Mouse (Mus musculus) induced T-regulatory cell, adult 2 months (primary cell): Measurements from ENCODE around the gene B3gntl1.
A peak's percentile ranks its signal among the peaks of the same experiment; 100 is the strongest.
"Not testable (repeated sequence)": the region's sequence is repeated elsewhere in the genome, so short reads cannot be mapped to it uniquely, and the experiment has no call there.

Source experiments
- DNase-seq: peaks from one replicate; pipeline ENCODE4 v3.0.0-alpha.2; 2012; ENCODE audit warnings: low read depth

B3gntl1 gene

GRCm38 (mm10) chr11:121685491-121686001 is 12.6 kb upstream of the B3gntl1 start:
- no peak for DNase-seq

DNA sequence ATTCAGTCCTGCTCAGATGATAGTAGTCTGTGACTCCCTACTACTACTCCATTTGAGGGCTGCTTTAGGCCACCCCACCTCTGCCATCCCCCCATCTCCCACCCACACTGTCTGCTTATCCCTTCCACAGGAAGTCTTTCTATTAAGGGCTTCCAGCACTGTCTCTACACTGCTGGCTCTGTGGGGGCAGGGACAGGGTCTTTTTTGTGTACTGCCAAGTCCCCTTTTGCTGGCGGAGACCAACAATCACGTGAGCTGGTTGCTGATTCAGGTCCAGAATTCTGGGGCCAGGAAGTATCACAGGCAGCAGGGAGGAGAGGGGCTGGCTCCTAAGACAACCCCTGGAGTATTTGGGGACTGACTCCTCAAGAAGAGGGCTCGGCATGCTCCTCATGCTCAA is 10.3 kb upstream of the B3gntl1 start:
- DNase-seq = no peak

GRCm38 (mm10) chr11:121680750-121681149 is 7.8 kb upstream of the B3gntl1 start:
- DNase-seq = peak; percentile 59

DNA sequence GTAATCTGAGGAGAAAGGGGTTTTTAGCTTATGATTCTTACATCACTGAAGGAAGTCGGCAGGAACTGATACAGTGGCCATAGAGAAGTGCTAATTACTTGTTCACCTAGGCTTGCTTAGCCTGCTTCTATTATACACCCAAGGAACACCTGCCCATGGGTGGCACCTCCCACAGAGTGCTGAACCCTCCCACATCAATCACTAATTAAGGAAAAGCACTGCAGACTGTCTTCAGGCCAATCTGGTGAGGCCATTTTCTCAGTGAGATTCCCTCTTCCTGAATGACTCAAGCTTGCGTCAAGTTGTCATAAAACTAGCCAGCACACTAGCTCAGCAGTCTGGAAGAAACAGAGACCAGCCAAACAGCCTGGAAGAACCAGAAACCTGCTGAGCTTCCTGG is 6.6 kb upstream of the B3gntl1 start:
- DNase-seq = no peak

- DNase-seq = no peak
Observed at GRCm38 (mm10) chr11:121676836-121677235, 3.9 kb upstream of the B3gntl1 start.

GRCm38 (mm10) chr11:121673629-121674028 is 676 bp upstream of the B3gntl1 start:
- no peak for DNase-seq

- DNase-seq = no peak
Observed at GRCm38 (mm10) chr11:121672312-121672989, 502 bp downstream of the B3gntl1 start.

- no peak for DNase-seq
Observed at GRCm38 (mm10) chr11:121670926-121671325, 2.0 kb downstream of the B3gntl1 start.

GRCm38 (mm10) chr11:121668776-121669175 is 4.2 kb downstream of the B3gntl1 start:
- DNase-seq = no peak

GRCm38 (mm10) chr11:121667541-121667940 is 5.4 kb downstream of the B3gntl1 start:
- DNase-seq = no peak

DNA sequence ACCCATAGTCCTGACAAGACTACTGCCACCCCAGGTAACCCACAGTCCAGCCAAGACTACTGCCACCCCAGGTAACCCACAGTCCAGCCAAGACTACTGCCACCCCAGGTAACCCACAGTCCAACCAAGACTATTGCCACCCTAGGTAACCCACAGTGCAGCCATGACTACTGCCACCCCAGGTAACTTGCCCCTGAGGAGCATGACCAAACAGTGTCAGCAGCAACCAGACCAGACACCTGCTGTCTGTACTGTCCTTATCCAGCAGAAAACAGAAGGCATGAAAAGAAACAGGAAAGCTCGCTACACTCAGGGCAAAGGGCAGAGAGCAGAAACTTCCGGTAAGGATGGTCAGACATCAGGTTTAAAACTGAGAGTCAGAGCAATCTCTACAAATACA is 11.8 kb downstream of the B3gntl1 start:
- DNase-seq = no peak

GRCm38 (mm10) chr11:121660604-121661003 is 12.3 kb downstream of the B3gntl1 start:
- DNase-seq = not testable (repeated sequence)

GRCm38 (mm10) chr11:121658151-121658550 is 14.8 kb downstream of the B3gntl1 start:
- DNase-seq = no peak

- peak; percentile 63 for DNase-seq
Observed at GRCm38 (mm10) chr11:121655807-121656511, 17.0 kb downstream of the B3gntl1 start.

DNA sequence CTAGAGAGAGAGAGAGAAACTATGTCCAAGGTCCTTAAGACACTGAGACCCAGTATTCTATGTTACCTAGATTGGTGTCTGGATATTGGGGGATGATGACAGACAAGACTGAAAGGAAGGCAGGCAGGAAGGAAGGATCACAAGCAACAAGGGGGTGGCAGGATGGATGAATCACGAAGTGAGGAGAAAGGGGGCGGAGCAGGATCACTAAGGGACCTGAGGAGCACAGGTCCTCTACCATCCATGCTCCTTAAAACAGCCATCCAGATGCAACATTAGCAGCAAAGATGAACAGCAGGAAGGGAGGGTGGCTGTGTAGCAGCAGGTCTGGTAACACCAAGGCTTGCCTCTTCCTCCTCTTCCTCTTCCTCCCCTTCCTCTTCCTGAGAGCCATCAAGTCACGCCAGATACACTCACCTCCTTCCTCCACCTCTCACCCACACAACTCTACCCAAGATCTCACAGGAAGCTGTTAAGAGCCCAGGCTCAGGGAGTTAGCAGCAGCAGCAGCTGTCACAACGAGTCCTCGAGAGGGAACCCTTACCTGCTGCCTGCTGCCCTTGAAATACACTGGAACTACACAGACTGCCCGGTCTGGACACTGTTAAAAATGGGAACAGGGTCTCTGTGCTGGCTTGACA is 17.7 kb downstream of the B3gntl1 start:
- peak; percentile 73 for DNase-seq

DNA sequence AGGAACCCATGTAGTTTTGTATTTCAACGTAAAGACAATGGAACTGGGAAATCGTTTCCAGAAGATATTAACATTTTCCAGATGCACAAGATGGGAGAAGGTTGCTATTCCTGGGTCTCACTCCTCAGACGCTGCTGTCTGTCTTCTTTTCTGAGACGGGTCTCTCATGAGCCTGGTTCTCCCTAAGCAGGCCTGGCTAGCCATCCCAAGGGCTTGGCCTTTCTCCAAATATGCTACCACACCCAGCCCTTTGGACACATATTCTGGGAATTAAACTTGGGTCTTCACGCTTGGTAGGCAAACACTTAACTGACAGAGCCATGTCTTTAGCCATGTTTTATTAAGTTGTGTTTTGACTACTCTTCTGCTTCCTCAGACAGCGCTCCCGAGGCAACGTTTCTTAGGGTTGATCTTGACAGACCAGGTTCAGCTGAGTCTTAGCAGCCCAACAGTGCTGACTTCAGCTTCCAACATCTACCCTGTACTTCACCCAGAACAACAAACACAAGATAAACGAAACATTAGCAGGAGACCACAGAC is 18.5 kb downstream of the B3gntl1 start:
- no peak for DNase-seq

- no peak for DNase-seq
Observed at GRCm38 (mm10) chr11:121653631-121654030, 19.3 kb downstream of the B3gntl1 start.

DNA sequence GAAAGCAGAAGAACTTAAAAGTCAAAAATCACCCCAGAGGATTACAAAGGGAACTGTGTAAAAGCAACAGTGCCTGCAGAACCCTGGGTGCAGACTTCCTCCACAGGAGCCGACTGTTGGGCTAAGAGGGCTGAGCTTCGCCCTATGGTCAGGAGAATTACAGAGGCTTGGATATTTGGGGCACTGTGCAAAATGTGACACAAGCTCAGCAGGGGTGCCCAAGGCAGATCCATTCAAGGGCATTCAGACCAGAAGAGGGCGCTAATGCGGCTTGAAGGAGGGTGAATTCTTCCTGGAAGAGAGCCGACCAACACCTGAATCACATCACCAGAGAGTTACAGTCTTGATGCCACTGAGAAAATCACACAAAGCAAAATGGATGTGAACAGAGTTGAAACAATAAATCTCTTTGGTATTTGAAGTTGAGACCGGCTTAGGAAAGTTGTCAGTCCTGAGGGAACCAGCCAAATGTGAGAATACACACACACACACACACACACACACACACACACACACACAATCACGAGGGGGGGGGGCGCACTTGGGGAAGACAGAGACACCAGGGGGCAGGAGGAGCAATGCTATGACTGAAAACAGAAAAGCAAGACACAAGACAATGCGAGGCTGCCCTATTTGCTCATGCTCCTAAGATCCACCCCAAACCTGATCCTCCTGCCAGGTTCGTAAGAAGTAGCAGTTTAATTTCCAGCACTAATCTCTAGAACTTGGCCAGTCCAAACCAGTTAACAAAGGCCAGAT is 20.2 kb downstream of the B3gntl1 start:
- DNase-seq = peak; percentile 89

GRCm38 (mm10) chr11:121651983-121652382 is 21.0 kb downstream of the B3gntl1 start:
- DNase-seq = no peak

GRCm38 (mm10) chr11:121651556-121651955 is 21.4 kb downstream of the B3gntl1 start:
- no peak for DNase-seq

DNA sequence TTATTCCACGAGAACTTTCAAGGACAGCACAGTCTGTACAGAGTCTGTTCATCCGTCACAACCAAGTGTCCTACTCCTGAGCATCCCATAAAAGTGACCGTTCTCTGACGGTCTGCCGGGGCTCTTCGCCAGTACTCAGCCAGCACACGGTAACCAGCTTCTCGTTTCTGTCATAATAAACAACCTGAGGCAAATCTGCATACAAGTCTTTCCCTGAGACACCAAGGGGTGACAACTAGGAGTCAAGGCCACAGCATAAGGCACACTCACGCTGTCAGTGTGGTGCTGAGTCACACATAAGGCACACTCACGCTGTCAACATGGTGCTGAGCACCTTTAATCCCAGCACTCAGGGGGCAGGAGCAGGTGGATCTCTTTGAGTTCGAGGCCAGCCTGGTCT is 22.3 kb downstream of the B3gntl1 start:
- no peak for DNase-seq

DNA sequence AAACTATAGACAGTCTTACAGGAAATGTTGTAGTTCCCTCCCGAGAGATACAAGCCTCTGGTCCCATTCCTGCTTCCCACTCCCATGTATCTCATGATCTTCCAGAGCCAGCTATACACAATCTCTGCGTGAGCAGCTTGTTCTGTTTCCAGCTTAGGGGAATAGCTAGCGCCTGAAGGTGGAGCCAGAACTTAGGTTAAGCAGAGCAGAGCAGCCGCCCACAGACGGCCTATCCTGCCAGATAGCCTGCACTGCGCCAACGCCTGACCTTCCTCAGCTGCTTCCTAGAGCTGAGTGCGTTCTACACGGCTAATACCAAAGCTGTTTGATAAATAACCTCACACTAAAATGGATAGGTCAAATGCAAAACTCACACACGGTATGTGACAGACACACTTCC is 23.1 kb downstream of the B3gntl1 start:
- DNase-seq = no peak
